Mouse (Mus musculus) liver, postnatal 0 days (tissue): ENCODE measurements around the gene Edem3.
"Not testable (repeated sequence)": the region's sequence is repeated elsewhere in the genome, so short reads cannot be mapped to it uniquely, and the experiment has no call there.

Experiments
- CTCF ChIP-seq: sonication (generic); IDR thresholded peaks from 2 replicates; pipeline ENCODE4 v1.5.1; 2016; ENCODE audit warnings: antibody characterized with exemption, low read depth
- EP300 ChIP-seq: IDR thresholded peaks from 2 replicates; pipeline ENCODE4 v1.6.1; 2016; ENCODE audit warnings: antibody characterized with exemption, low read depth, mild to moderate bottlenecking

- not testable (repeated sequence) for TF ChIP-seq CTCF, EP300
These were observed 85.2 kb downstream of the Edem3 start for GRCm38 (mm10) chr1:151840345-151840744.
